Mouse (Mus musculus) embryonic fibroblast, embryonic 13.5 days (primary cell): ENCODE measurements around the gene Adgrg3.

Source experiments
- CTCF ChIP-seq: IDR thresholded peaks from 2 replicates; pipeline ENCODE4 v1.5.1; 2011; ENCODE audit warnings: mild to moderate bottlenecking, control low read depth, low read length, moderate library complexity, borderline replicate concordance; ENCODE audit not compliant: insufficient read depth
- POLR2A ChIP-seq: IDR thresholded peaks from 2 replicates; pipeline ENCODE4 v1.6.1; 2011; ENCODE audit warnings: low read depth, mild to moderate bottlenecking, control low read depth, low read length, moderate library complexity

- TF ChIP-seq CTCF (no peak), POLR2A (no peak)
Observed at GRCm38 (mm10) chr8:95049636-95050035, 32.1 kb downstream of the Adgrg3 start.
